Mouse (Mus musculus): ENCODE measurements around the gene Grhpr.

DNA sequence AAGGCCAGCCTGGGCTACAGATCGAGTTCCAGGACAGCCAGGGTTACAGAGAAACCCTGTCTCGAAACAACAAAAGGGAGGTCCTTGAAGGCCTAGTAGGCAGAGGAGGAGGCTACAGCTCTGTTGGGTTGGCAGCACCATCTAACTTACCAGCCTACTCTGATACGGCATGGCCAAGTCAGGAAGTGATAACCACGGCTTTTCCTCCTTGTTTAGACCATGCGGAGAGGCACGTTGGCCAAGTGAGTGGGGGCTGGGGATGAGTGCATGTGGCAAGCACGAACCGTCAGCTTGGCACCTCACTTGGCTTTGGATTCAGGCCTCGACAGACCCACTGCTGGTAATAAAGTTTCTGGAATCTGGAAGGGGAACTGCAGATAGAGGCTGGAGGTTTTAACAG, 51.4 kb downstream of the Grhpr start:
- TF ChIP-seq CTCF (IDR thresholded peaks at IDR 0.05 in 2 of 3, conservative IDR thresholded peaks at IDR 0.05 in 1 of 3; ENCODE audit: control insufficient read depth in 1 of 3, insufficient read depth in 1 of 3, low read depth in 2 of 3, low read length in 3 of 3, poor library complexity in 1 of 3, severe bottlenecking in 1 of 3): no peak
- TF ChIP-seq POLR2AphosphoS5 (IDR thresholded peaks at IDR 0.05; ENCODE audit: borderline replicate concordance, low read depth, low read length): no peak
- TF ChIP-seq BHLHE40 (IDR thresholded peaks at IDR 0.05; ENCODE audit: borderline replicate concordance, low read depth, low read length): no peak
- TF ChIP-seq USF1 (IDR thresholded peaks at IDR 0.05; ENCODE audit: low read depth, low read length): no peak

Data from MEL (cell line).